Mouse (Mus musculus): Measurements from ENCODE around the gene Ushbp1. TPM values are rescaled to one million over a fixed set of nuclear protein-coding genes. Genes with fewer than 3 reads are reported as not detected.
"Not testable (repeated sequence)": the region's sequence is repeated elsewhere in the genome, so short reads cannot be mapped to it uniquely, and the experiment has no call there.

The Ushbp1 gene
- 2.4 and 3.3 TPM in 2 replicates for polyA plus RNA-seq (2014; fragmentation: Nextera tagmentation; extraction: Ambion mirVana)

DNA sequence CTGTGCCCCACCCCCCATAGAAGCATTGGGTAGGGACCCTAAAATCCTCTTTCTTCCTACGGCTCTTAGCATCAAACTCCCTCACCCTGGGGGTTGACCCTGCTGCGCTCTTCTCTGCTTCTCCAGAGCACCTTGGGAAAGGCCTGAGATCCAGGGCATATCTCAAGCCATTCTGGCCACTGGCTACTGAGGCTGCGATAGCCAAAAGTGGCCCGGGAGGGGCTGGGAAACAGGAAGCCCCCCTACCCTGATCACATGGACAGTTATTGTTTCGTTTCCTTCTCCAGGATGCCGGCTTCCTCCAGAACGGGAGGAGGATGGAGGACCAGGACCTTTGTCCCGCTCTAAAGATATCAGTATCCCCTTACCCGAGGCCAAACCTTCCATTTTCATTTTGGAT lies at the start of gene Ushbp1:
Gene Ushbp1 (minus strand): TSS at position 174 of the 400 bp plus-strand sequence.
- Histone ChIP-seq H3K9ac (ENCODE audit: low read length) (peak within 1 kb of the TSS; percentile 79; the same call in 1 of the 2 replicates), H3K27ac (ENCODE audit: low read depth, low read length) (peak within 1 kb of the TSS; percentile 20; the same call in 1 of the 2 replicates), H3K9me3 (ENCODE audit: control insufficient read depth, low read length) (no peaks in the 10 kb centered on the region), H3K4me3 (ENCODE audit: low read depth, low read length) (peak within 1 kb of the TSS; percentile 82), H3K36me3 (ENCODE audit: control insufficient read depth, insufficient read depth, low read length) (no peaks in the 10 kb centered on the region), H3K27me3 (ENCODE audit: control insufficient read depth, insufficient read depth, low read length) (no peaks in the 10 kb centered on the region), H3K4me1 (ENCODE audit: control insufficient read depth, insufficient read depth, low read length) (peaks cover 9% of the 10 kb centered on the region), H3K4me2 (peak within 1 kb of the TSS; percentile 83; the same call in 1 of the 2 replicates)
- 86% methylated on average over 9 of the region's 9 CpGs for WGBS
- DNase-seq (ENCODE audit: low spot score, missing footprints) (no peak), ATAC-seq (ENCODE audit: low FRiP score) (no peak)

DNA sequence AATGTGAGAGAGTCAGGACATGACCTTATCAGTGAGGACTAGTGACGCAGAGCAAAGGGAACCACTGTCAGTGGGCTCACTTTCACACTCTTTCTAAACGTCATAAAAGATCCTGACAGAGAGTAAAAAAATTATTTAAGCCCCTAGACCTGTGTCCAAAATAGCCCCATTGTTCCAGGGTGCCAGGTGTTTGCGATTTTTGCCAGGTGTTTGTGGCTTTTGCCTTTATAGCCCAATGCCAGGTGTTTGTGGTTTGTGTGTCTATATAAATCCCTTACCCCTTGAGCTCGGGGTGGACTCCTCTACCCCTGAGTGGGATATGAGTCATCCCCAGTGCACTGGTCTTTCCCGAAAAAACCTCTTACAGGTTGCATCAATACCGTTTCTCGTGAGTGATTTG lies 49.5 kb upstream of the Ushbp1 start:
- Histone ChIP-seq H3K4me1 (ENCODE audit: control insufficient read depth, insufficient read depth, low read length) (no peaks in the 10 kb centered on the region), H3K9me3 (ENCODE audit: control insufficient read depth, low read length) (no peaks in the 10 kb centered on the region), H3K4me2 (no peak overlapping the region), H3K9ac (ENCODE audit: low read length) (no peak overlapping the region), H3K36me3 (ENCODE audit: control insufficient read depth, insufficient read depth, low read length) (no peaks in the 10 kb centered on the region), H3K4me3 (ENCODE audit: low read depth, low read length) (no peak overlapping the region), H3K27me3 (ENCODE audit: control insufficient read depth, insufficient read depth, low read length) (peaks cover 2% of the 10 kb centered on the region; the same call in 1 of the 2 replicates), H3K27ac (ENCODE audit: low read depth, low read length) (no peak overlapping the region)
- ATAC-seq (ENCODE audit: low FRiP score) (no peak), DNase-seq (ENCODE audit: low spot score, missing footprints) (no peak)
- 86% methylated on average over 7 of the region's 7 CpGs for WGBS

DNA sequence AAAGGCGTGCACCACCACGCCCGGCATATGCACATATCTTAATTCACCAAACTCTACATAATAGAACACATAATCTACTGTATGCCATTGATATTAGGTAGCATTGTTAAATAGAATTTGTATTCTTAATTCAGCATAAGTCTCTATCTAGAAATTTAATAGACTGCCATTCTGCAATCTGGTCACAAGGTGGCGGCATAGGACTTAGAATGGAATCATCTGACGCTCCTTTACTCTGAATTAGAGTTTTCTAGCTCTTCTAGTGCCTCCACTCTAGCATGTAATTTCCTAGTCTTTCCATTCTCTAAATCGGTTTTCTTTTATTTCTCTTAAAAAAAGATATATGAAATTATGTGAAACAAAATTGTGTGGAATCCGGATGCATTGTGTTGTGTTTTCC lies 45.8 kb upstream of the Ushbp1 start:
- no peaks in the 10 kb centered on the region for H3K4me1 ChIP-seq (ENCODE audit: control insufficient read depth, insufficient read depth, low read length)
- H3K9ac ChIP-seq (ENCODE audit: low read length): no peak overlapping the region
- H3K27me3 ChIP-seq (ENCODE audit: control insufficient read depth, insufficient read depth, low read length): peaks cover 2% of the 10 kb centered on the region; the same call in 1 of the 2 replicates
- H3K9me3 ChIP-seq (ENCODE audit: control insufficient read depth, low read length): no peaks in the 10 kb centered on the region
- H3K27ac ChIP-seq (ENCODE audit: low read depth, low read length): no peak overlapping the region
- peak; percentile 93 for DNase-seq (ENCODE audit: low spot score, missing footprints)
- no peak overlapping the region for H3K4me3 ChIP-seq (ENCODE audit: low read depth, low read length)
- H3K36me3 ChIP-seq (ENCODE audit: control insufficient read depth, insufficient read depth, low read length): no peaks in the 10 kb centered on the region
- H3K4me2 ChIP-seq: no peak overlapping the region
- WGBS: under 1% methylated on average over 7 of the region's 7 CpGs
- ATAC-seq (ENCODE audit: low FRiP score): no peak

DNA sequence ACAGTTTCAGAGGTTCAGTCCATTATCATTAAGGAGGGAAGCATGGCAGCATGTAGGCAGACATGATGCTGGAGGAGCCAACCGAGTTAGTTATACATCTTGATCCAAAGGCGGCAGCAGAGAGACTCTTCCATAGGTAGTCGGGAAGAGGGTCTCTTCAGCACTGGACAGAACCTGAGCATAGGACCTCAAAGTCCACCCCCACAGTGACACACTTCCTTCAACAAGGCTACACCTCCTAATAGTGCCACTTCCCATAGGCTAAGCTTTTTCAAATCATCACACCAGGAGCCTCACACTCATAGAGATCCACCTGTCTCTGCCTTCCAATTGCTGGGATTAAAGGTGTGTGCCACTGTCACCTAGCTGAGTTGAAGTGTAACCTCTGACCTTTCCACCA lies 41.4 kb upstream of the Ushbp1 start:
- WGBS: 51% methylated on average over 3 of the region's 3 CpGs
- DNase-seq (ENCODE audit: low spot score, missing footprints) (no peak), ATAC-seq (ENCODE audit: low FRiP score) (no peak)
- Histone ChIP-seq H3K9ac (ENCODE audit: low read length) (no peak overlapping the region), H3K4me3 (ENCODE audit: low read depth, low read length) (no peak overlapping the region), H3K9me3 (ENCODE audit: control insufficient read depth, low read length) (no peaks in the 10 kb centered on the region), H3K36me3 (ENCODE audit: control insufficient read depth, insufficient read depth, low read length) (no peaks in the 10 kb centered on the region), H3K27ac (ENCODE audit: low read depth, low read length) (no peak overlapping the region), H3K4me1 (ENCODE audit: control insufficient read depth, insufficient read depth, low read length) (no peaks in the 10 kb centered on the region), H3K27me3 (ENCODE audit: control insufficient read depth, insufficient read depth, low read length) (0 out of 2 replicates have a peak, but pooled peaks cover 2% of the 10 kb centered on the region), H3K4me2 (no peak overlapping the region)

GRCm38 (mm10) chr8:71432935-71433334 lies 37.3 kb upstream of the Ushbp1 start:
- H3K4me2 ChIP-seq; ATAC-seq (ENCODE audit: low FRiP score); H3K4me3 ChIP-seq (ENCODE audit: low read depth, low read length); H3K27ac ChIP-seq (ENCODE audit: low read depth, low read length); H3K4me1 ChIP-seq (ENCODE audit: control insufficient read depth, insufficient read depth, low read length); DNase-seq (ENCODE audit: low spot score, missing footprints); H3K27me3 ChIP-seq (ENCODE audit: control insufficient read depth, insufficient read depth, low read length); H3K9me3 ChIP-seq (ENCODE audit: control insufficient read depth, low read length); H3K36me3 ChIP-seq (ENCODE audit: control insufficient read depth, insufficient read depth, low read length); H3K9ac ChIP-seq (ENCODE audit: low read length): not testable (repeated sequence)
- WGBS: 82% methylated on average over 1 of the region's 1 CpGs

- no peaks in the 10 kb centered on the region for H3K4me1 ChIP-seq (ENCODE audit: control insufficient read depth, insufficient read depth, low read length)
- H3K9me3 ChIP-seq (ENCODE audit: control insufficient read depth, low read length): no peaks in the 10 kb centered on the region
- DNase-seq (ENCODE audit: low spot score, missing footprints) (no peak), ATAC-seq (ENCODE audit: low FRiP score) (no peak)
- no peak overlapping the region for H3K4me2 ChIP-seq
- no peak overlapping the region for H3K27ac ChIP-seq (ENCODE audit: low read depth, low read length)
- no peaks in the 10 kb centered on the region for H3K27me3 ChIP-seq (ENCODE audit: control insufficient read depth, insufficient read depth, low read length)
- no peak overlapping the region for H3K9ac ChIP-seq (ENCODE audit: low read length)
- H3K36me3 ChIP-seq (ENCODE audit: control insufficient read depth, insufficient read depth, low read length): no peaks in the 10 kb centered on the region
- no peak overlapping the region for H3K4me3 ChIP-seq (ENCODE audit: low read depth, low read length)
These were observed 26.5 kb upstream of the Ushbp1 start for GRCm38 (mm10) chr8:71422121-71422520.

- ATAC-seq (ENCODE audit: low FRiP score) (peak; percentile 23; the same call in 1 of the 2 replicates), DNase-seq (ENCODE audit: low spot score, missing footprints) (peak; percentile 81)
- 42% methylated on average over 11 of the region's 11 CpGs for WGBS
- Histone ChIP-seq H3K36me3 (ENCODE audit: control insufficient read depth, insufficient read depth, low read length) (peaks cover 3% of the 10 kb centered on the region; the same call in 1 of the 2 replicates), H3K9ac (ENCODE audit: low read length) (no peak overlapping the region), H3K4me3 (ENCODE audit: low read depth, low read length) (no peak overlapping the region), H3K27ac (ENCODE audit: low read depth, low read length) (no peak overlapping the region), H3K4me1 (ENCODE audit: control insufficient read depth, insufficient read depth, low read length) (no peaks in the 10 kb centered on the region; the same call in 1 of the 2 replicates), H3K9me3 (ENCODE audit: control insufficient read depth, low read length) (no peaks in the 10 kb centered on the region), H3K4me2 (no peak overlapping the region), H3K27me3 (ENCODE audit: control insufficient read depth, insufficient read depth, low read length) (no peaks in the 10 kb centered on the region)
These were observed 16.1 kb upstream of the Ushbp1 start for GRCm38 (mm10) chr8:71411535-71412273.

GRCm38 (mm10) chr8:71408231-71408630 lies 12.6 kb upstream of the Ushbp1 start:
- H3K36me3 ChIP-seq (ENCODE audit: control insufficient read depth, insufficient read depth, low read length): peaks cover 3% of the 10 kb centered on the region; the same call in 1 of the 2 replicates
- peaks cover 3% of the 10 kb centered on the region; the same call in 1 of the 2 replicates for H3K4me1 ChIP-seq (ENCODE audit: control insufficient read depth, insufficient read depth, low read length)
- H3K4me2 ChIP-seq: no peak overlapping the region
- ATAC-seq (ENCODE audit: low FRiP score) (no peak), DNase-seq (ENCODE audit: low spot score, missing footprints) (peak; percentile 57)
- no peak overlapping the region for H3K4me3 ChIP-seq (ENCODE audit: low read depth, low read length)
- no peak overlapping the region for H3K9ac ChIP-seq (ENCODE audit: low read length)
- H3K27ac ChIP-seq (ENCODE audit: low read depth, low read length): no peak overlapping the region
- H3K9me3 ChIP-seq (ENCODE audit: control insufficient read depth, low read length): no peaks in the 10 kb centered on the region
- 87% methylated on average over 4 of the region's 4 CpGs for WGBS
- no peaks in the 10 kb centered on the region for H3K27me3 ChIP-seq (ENCODE audit: control insufficient read depth, insufficient read depth, low read length)

DNA sequence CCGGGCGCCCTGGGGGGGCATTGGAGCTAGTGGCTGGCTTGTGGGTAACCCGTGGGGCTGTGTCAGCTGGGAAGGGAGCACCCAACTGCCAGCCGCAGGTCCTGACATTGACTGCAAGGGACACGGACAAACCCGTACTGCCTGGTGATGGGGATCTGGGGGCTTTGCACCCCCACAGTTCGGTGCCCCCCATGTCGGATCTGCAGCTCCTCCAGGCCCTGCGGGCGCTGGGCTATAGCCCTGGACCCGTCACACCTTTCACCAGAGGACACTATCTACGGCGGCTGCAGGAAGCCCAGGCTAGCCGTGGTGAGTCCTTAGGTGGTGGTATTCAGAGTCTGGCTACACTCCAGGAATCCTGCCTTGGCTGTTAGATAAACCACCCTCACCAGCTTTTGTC lies 11.8 kb upstream of the Ushbp1 start:
- H3K9ac ChIP-seq (ENCODE audit: low read length): no peak overlapping the region
- ATAC-seq (ENCODE audit: low FRiP score) (no peak), DNase-seq (ENCODE audit: low spot score, missing footprints) (peak; percentile 67)
- H3K4me2 ChIP-seq: no peak overlapping the region
- H3K4me1 ChIP-seq (ENCODE audit: control insufficient read depth, insufficient read depth, low read length): peaks cover 3% of the 10 kb centered on the region; the same call in 1 of the 2 replicates
- WGBS: 93% methylated on average over 14 of the region's 14 CpGs
- no peak overlapping the region for H3K4me3 ChIP-seq (ENCODE audit: low read depth, low read length)
- peaks cover 3% of the 10 kb centered on the region; the same call in 1 of the 2 replicates for H3K36me3 ChIP-seq (ENCODE audit: control insufficient read depth, insufficient read depth, low read length)
- no peaks in the 10 kb centered on the region for H3K9me3 ChIP-seq (ENCODE audit: control insufficient read depth, low read length)
- H3K27ac ChIP-seq (ENCODE audit: low read depth, low read length): no peak overlapping the region
- no peaks in the 10 kb centered on the region for H3K27me3 ChIP-seq (ENCODE audit: control insufficient read depth, insufficient read depth, low read length)

Data from midbrain, embryonic 11.5 days (tissue).